Mouse (Mus musculus): ENCODE data around the gene Plekhm2. TPM values are rescaled to one million over a fixed set of nuclear protein-coding genes. Genes with fewer than 3 reads are reported as not detected.

Plekhm2 gene
- total RNA-seq, 2 experiments from 2014 or later, result 24.3 to 32.7 TPM

DNA sequence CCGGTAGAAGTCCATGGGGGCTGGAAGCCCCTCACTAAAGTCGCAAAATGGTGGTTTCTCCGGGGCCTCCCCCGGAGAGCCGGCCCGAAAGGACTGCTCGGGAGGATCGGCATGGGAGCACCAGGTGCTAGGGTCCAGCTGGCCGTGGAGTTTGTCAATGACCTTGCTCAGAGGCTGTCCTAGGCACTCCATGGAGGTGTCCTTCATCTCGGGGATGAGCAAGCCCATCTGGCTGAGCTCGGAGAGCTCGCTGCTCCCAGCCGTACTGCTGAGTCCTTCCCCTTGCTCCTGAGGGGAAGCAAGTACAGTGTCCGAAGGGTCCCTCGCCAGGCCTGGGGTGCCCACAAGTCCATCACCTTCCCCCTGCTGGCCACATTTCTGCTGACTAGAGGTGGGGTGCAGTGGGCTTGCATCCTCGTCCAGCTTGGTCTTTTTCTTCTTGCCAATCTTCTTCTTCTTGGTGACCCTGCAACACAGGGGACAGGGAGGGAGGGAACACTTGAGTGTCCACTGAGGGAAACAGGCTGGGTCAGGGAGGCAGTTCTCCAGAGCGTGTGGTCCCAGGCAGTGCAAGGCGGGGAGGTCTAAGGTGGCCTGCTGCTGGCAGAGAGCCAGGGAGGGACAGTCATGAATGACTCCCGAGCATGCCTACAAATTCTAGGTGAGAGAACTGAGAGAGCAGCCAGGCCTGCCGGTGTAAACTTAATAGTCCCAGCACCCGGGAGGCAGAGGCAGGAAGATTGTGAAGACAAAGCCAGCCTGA, 32.4 kb downstream of the Plekhm2 start:
- no peak for DNase-seq

DNA sequence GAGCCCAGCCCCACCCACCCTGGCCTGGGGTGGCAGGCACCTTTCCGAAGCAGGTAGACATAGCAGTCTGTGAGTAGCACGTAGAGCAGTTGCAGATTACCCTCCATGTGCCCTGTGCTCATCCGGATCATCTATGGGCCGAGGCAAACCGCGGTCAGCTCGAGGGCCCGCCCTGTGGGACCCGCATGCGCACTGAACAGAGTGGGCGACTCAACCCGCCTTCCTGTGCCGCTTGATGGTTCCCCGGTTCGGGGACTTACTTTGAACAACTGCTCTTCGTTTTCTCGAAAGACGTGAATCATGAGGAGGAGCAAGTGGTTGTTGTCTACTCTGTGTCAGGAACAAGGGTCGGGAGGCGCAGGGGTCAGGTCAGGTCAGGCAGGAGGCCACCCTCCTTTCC, 33.4 kb downstream of the Plekhm2 start:
- DNase-seq, result no peak

DNA sequence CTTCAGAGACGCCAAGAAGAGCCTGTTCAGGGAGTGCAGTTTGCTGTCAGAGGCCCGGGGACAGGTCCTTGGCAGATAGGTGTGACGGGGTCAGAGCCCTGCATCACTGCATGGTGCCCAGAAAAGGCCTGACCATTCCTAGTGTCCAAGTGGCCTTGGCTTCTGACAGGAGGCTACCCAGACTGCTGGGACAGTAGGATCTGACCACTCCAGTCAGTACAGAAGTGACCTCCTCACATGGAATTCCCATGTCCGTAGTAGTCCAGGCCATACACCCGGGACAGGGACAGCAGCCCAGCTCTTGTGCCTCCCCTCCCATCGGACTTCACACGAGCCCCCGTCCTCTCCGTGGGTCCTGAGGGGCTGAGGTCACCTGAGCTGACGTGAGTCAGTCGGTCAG, 34.7 kb downstream of the Plekhm2 start:
- no peak for DNase-seq

DNA sequence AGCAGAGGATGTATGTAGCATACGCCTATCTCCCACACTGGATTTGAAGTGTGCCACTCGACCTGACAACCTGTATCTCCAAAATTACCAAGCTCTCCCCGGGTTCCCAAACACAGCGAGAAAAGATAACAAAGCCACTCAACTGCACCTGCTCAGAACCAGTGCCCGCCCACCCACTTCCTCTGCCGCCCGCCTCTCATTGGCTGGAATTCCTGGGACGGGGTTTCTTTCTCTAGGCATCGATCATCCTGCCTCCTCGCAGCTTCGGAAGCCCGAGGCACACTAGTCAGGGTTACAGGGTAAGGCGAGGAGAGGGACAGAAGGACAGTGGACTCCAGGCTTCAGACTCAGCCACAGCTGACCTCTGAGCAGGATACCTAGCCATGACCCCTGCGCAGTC, 36.0 kb downstream of the Plekhm2 start:
- no peak for DNase-seq

DNA sequence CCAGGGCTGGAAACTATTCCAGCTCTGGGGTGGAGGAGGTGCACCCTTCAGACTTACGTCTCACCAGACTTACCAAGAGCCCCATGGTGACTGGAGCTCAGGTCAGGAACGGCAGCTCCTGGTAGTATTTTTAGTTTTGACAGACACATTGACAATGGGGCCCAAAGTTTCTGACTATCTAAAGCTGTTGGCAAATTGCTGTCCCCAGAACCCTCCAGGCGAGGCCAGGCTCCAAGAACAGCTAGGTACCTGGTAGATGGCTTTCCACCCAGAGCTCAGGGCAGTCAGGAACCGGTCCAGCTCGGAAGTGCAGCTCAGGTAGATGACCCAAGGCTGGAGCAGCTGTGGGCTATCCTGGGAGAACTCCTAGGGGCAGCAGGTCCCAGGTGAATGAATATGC, 37.2 kb downstream of the Plekhm2 start:
- DNase-seq, result no peak

DNA sequence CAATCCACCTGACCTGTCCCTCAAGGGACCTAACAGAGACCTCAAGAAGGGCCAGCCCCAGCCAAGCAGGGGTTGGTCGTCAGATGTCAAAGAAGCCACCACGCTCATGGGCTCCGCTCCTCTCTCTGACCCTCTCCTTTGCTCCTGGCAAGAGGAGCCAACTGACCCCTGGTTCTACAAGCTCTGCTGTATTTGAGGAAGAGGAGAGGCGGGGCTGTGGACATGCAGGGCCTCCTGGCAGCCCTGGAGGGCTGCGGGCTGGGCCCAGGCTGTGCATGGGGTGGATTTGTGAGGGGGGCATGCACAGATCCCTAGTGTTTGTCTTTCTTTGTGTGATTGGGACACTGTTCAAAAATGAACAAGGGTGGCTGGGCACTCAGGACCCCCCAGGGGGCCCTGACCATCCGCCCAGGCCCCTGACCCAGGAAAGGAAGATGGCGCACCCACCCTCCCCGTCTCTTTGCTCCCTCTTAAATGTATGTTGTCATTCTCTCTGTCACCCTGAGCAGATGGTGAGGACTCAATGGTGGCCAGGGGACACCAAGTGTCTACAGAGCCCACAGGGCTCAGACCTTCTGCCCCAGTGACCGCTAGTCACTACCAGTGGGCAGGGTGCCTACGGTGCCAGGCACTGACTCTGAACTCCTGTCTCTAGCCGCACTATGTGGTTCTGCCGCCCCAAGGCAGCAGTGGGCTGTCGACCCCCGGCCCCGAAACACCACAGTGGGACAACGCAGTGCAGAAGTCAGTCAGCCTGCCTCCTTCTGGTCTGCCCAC, 38.7 kb downstream of the Plekhm2 start:
- DNase-seq, result no peak

DNA sequence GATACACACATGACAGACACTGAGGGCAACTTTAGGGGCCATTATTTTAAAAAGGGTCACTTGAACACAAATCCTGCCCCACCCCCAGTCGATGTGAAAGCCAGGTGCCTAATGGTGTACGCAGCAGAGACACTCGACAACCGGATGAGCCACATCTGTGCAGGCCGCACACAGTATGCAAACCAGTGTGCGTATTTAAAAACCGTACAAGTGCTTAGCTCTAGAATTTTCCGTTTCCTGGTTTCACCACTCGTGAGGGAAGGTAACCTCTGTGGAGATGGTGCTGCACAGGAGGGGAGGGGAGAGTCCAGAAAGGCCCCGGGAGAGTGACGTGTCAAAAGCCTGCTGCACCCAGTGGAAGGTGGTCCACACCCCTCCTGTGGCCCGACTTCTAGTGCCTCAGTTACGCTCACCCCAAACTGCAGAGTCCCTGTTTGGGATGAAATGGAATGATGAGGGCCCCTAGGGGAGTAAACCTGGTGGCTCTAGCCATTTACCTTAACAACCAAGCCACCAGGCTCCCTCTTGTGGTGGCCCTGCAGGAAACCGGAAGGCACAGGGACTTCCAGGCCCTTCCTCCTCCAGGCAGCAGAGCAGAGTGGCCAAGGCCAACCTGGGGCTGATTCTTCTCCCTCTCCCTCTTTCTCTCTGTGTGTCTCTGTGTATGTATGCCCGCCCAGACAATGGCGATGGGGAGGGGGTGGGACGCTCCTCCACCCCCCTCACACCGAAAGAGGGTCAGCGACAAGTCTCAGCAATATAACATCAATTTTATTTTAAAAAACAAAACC, 39.5 kb downstream of the Plekhm2 start:
- no peak for DNase-seq

DNA sequence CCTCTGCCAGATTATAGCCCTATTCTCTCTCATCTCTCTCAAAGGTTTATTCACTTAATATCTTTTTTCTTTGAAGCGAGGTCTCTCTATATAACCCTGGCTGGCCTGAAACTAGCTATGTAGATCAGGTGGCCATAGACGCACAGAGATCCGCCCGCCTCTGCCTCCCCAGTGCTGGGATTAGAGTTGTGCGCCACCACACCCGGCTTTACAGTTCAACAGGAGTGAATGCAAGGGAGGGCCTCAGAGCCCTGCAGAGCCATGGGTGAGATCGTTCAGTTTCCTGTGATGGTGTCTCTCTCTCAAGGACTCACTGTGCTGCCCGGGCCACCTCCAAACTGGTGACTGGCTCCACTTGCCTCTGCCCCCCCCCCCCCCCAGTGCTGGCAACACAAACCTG, 40.6 kb downstream of the Plekhm2 start:
- no peak for DNase-seq

DNA sequence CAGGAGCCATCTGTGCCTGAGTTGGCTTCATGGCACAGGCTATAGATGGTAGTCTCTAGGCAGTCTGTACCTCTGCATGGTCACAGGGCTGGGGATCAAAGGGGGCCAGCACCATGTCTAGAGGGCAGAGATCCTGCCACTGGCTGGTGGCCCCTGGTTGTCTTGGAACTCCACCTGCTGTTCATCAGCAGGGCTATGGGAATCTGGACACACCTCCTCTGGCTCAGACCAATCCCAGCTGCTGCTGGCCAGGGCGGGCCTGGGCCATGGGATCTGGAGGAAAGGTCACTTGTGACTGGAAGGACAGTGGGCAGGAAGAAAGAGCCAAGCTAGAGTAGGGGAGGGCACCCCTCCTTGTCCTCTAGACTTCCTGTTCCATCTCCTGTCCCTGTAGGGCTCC, 41.0 kb downstream of the Plekhm2 start, which contains the start of gene Slc25a34:
TSS of gene Slc25a34 (minus strand) at position 156 of the 400 bp plus-strand sequence.
- DNase-seq, result peak; percentile 88

DNA sequence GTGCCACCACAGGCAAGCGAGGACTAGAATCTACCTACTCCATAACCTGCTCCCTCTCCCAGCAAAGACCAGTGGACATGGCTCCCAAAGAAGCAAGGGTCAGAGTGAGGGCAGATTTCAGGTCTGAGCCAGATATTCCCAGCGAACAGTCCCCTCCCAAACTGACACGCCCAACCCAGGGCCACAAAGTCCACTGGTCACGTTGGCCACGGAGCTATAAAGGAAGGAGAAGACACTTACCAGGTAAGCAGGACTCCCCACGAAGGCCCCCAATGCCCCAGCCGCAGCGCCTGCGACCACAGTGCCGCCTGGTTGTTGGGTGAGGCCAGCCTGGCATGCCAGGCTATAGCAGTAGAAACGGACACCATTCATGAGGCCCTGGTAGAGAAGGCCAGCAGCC, 41.7 kb downstream of the Plekhm2 start:
- no peak for DNase-seq

DNA sequence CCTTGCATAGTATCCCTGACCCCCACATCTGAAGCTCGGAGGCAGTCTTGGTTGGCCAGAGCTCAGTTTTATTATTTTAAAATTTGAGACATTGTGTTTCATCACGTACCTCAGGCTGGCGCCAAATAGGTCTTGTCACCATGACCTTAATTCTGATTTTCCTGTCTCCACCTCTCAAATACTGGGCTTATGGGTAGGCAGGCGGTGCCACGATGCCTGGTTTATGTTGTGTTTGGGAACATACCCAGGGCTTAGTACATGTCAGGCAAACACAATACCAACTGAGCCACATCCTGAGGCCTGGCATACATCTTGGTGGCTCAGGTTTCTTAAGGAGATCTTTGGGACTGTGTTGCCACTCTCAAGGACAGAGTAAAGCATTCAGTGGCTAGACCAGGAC, 42.1 kb downstream of the Plekhm2 start:
- no peak for DNase-seq

DNA sequence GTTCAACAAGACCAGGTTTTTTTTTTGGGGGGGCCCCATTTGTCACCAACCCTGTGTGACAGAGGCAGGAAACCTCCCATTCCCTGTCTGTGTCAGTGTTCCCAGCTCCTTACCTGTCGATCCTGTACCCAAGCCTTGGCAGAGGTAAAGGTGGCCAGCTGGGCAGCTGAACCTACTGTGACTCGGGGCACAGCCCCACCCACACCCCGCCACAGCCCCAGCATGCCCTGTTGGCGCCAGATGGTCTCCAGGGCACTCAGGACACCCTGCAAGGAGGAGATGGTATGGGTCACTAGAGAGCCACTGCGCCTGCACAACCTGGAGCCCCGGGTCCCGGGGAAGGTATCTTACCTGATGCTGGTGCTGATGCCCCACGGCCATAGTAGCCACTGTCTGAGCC, 42.6 kb downstream of the Plekhm2 start:
- no peak for DNase-seq

DNA sequence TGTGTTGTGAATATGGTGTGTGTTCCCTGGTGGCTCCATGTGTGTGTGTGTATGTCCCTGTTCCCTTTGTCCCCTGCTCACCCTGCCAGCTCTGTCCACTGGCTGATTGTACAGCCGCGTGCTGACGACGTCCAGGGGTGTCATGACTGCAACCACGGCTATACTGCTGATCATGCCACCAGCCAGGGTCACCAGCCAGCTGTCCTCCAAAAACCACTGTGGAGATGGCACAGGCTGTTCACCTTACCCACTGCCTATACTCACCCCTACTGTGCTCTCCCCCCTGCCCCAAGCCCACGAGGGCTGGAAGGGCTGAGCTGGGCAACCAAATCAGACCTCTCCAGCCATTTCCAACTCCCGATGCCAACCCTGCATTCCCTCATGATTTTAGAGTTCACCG, 43.4 kb downstream of the Plekhm2 start:
- DNase-seq, result no peak

DNA sequence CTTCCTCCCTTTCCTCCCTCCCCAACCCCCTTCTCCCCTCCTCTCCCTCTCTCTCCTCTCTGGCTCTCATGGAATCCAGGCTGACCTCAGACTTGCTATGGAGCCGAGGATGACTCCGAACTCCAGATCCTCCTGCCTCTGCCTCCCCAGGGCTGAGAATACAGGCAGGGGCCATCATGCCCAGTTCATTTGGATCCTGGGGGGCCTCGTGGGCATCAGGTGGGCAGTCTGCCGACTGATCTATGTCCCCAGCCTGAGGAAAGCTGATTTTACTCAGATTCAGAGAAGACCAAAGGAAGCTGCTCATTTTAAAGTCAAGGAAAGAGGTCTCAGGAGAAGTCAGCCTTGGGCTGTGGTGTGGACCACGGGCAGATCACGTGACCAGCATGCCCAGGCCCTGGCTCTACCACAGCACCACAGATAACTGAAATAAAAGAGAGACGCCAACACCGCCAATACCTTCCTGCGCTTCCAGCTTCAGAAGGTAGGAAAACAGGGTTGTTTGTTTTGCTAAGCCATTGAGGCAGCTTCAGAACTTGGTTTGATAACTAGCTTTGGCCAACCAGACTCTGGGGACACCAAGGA, 45.3 kb downstream of the Plekhm2 start:
- no peak for DNase-seq

DNA sequence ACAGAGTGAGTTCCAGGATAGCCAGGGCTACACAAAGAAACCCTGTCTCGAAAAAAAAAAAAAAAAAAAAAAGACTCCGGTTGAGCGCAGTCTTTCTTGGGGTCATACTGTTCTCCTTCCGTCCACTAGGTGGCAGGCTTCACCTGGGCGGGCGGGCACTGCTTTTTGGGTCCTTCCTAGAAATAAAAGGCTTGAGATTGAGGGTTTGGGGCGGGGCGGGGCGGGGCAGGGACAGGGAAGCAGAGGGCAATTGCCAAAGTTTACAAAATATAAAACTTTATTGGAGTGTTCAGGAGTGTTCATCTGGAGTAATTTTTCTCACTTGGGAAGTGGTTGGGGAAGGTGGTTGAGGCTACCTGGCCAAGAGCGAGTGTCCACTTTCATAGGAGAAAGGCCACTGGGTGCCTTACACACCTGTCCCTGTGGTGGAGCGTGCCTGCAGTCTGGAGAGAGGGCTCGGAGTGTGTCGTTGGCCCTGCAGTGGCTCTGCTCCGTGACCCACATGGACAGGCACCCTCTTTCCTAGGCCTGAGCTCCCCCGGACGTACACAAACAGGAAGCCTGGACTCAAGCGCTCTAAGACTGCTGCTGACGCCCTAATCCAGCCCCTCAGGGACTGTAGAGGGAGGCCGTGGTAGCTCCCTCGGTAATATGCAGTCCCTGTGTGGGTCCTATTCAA, 46.0 kb downstream of the Plekhm2 start, which contains the start of gene Tmem82:
TSS of gene Tmem82 (minus strand) at position 69 of the 679 bp plus-strand sequence.
- no peak for DNase-seq

DNA sequence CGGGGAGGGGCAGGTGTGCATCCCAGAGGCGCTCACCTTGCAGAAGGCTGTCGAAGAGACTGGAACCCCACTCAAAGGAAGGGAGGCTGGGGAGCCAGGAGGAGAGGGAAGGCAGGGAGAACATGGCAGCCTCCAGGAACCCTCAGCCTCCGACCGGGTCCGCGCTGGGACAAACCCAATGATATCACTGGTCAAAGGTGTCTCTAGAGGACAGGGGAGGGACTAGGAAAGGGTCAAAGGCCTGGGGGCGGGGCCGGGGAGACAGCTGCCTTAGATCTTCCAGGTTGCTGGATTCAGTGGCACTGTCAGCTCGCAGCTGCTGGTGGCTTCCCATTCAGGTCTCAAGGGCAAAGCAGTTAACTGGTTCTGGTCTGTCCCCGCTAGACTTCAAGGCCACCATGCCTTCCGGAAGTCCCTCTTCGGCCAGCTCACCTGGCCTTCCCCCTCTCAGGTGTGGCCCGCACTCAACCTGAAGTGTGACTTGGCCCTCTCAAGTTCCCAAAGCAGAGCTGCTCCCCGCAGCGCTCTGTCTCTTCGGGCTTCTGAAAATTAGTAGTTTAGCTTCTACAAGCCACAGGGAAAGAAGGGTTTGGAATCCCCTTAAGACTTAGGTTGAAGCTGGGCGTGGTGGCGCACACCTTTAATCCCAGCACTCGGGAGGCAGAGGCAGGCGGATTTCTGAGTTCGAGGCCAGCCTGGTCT, 46.7 kb downstream of the Plekhm2 start:
- no peak for DNase-seq

DNA sequence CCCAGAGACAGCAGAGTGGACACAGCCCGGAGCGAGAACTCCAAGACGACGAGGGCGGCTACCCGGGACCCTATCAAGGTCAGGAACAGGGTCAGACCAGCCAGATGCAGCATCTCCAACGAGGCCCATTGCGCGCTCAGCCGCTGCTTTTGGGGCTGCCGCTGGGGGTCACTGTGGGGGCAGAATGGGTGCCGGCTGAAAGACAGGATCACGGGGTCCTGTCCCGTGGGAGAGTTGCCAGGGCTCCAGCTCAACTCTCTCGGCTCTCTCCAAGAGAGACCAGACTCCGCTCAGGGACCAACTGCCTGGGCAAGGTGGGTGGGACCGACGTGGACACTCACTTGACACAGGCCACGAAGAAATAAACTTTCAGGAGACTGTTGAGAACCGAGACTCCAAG, 47.4 kb downstream of the Plekhm2 start:
- peak; percentile 68 for DNase-seq

DNA sequence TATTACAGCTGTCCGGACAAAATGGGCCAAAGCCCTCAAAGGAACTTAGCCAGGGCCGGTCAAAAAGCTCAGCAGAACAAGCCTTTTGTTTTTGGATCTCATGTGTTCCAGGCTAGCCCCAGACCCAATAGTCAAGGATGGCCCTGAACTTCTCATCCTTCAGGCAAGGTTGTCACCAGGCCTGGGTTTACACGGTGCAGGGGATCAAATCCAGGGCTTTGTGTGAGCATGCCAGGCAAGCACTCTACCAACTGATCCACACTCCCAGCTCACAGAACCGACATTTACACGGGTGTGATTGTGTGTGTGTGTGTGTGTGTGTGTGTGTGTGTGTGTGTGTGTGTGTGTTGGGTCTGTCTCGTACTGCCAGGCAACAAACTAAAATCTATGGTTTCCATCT, 47.9 kb downstream of the Plekhm2 start:
- DNase-seq, result no peak

DNA sequence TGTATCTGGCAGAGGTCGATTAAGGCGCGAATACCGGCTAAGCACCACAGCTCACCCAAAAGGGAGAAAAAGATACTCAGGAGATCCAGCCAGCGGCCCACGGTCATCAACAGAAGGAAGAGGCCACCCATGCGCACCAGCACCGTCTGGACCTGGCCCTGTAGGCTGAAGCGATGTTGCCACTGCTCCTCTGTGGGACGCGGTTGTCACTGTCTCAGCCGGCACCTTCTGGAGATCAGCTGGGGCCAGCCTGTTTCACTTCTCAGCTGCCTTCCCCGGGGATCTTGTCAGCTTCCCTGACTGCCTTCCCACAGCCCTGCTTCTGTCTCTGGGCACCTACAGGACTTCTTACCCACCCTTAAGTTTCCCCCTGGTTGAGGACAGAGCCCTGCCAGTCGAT, 49.8 kb downstream of the Plekhm2 start:
- no peak for DNase-seq

DNA sequence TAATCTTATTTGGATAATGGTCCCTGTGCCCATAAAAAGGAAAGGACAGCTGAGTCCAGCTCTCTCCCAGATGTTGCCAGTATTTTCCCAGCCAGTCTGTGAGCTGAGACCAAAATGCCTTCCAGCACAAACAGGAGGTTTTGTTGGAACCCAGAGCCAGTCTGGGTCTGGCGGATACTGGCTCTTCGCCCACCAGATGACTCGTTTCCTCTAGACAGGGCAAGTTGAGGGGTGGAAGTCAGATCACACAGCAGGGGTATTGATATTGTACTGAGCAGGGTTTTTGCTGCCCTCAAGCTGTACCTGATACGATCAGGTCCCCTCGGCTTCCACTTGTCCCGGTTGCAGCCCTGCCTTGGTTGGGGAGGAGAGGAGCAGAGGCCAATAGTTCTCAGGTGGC, 55.2 kb downstream of the Plekhm2 start:
- no peak for DNase-seq

DNA sequence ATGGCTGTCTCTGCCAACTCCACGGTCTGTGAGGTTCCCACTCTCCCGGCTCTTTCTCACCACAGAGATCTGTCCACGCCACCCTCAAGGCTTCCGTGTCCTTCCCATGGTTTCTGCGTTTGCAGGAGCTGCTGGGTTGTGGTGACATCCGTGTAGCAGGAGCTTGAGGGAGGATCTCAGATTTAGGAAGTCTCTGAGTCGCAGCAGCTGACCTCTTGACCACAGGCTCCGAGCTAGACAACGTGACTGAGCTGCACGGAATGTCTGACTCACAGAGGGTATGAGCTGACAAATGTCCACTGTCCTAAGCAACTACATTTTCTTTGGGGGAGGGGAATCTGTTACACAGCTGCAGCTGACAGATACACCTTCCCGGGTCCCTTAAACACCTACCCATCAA, 58.8 kb downstream of the Plekhm2 start, which contains the start of gene Fblim1:
TSS of gene Fblim1 (minus strand) at position 236 of the 400 bp plus-strand sequence.
- no peak for DNase-seq
